ENCODE assay signal across 7 mouse cellular contexts in genomic region chr17:72918053-72918452, GRCm38 (mm10). TPM values are rescaled to one million over a fixed set of nuclear protein-coding genes. Genes with fewer than 3 reads are reported as not detected.
DNase-seq lines count a peak whose midpoint lies in the region; ATAC-seq and TF ChIP-seq lines count a peak whose summit lies in the region.

Lbh (plus strand) TSS chr17:72918305.

- H3K9ac ChIP-seq in limb, embryonic 11.5 days (ENCODE audit: low read length): peak within 1 kb of the TSS; percentile 83
- H3K9ac ChIP-seq in midbrain, embryonic 13.5 days (replicated peaks): peak within 1 kb of the TSS; percentile 96

- peaks cover 19% of the 10 kb centered on the region for H3K36me3 ChIP-seq in embryonic facial prominence, embryonic 10.5 days (replicated peaks)
- no peaks in the 10 kb centered on the region; the same call in 1 of the 2 replicates for H3K36me3 ChIP-seq in kidney, adult 2 months (ENCODE audit: control insufficient read depth, insufficient read depth, low read length)
- peaks cover 2% of the 10 kb centered on the region; the same call in 1 of the 2 replicates for H3K36me3 ChIP-seq in limb, embryonic 11.5 days (ENCODE audit: control insufficient read depth, insufficient read depth, low read length)
- peaks cover 19% of the 10 kb centered on the region for H3K36me3 ChIP-seq in midbrain, embryonic 13.5 days
- peaks cover 9% of the 10 kb centered on the region; the same call in 1 of the 2 replicates for H3K36me3 ChIP-seq in small intestine, adult 2 months (ENCODE audit: control insufficient read depth, insufficient read depth, low read length)

- H3K4me1 ChIP-seq in embryonic facial prominence, embryonic 10.5 days: peaks cover 45% of the 10 kb centered on the region
- peaks cover 3% of the 10 kb centered on the region; the same call in 1 of the 2 replicates for H3K4me1 ChIP-seq in kidney, adult 2 months (ENCODE audit: control insufficient read depth, insufficient read depth, low read length)
- peaks cover 10% of the 10 kb centered on the region; the same call in 1 of the 2 replicates for H3K4me1 ChIP-seq in limb, embryonic 11.5 days (ENCODE audit: control insufficient read depth, insufficient read depth, low read length)
- peaks cover 45% of the 10 kb centered on the region for H3K4me1 ChIP-seq in midbrain, embryonic 13.5 days (replicated peaks)
- H3K4me1 ChIP-seq in small intestine, adult 2 months (ENCODE audit: control insufficient read depth, insufficient read depth, insufficient read length, low read length): peaks cover 5% of the 10 kb centered on the region

- H3K27ac ChIP-seq in embryonic facial prominence, embryonic 10.5 days (replicated peaks): peak within 1 kb of the TSS; percentile 92
- peak within 1 kb of the TSS; percentile 58 for H3K27ac ChIP-seq in kidney, adult 2 months (ENCODE audit: insufficient read depth, low read depth, low read length)
- H3K27ac ChIP-seq in limb, embryonic 11.5 days (replicated peaks; ENCODE audit: low read depth, low read length): peak within 1 kb of the TSS; percentile 45; the same call in 1 of the 2 replicates
- peak within 1 kb of the TSS; percentile 96 for H3K27ac ChIP-seq in midbrain, embryonic 13.5 days
- H3K27ac ChIP-seq in small intestine, adult 2 months (ENCODE audit: insufficient read depth, low read depth, low read length): peak within 1 kb of the TSS; percentile 91

- no peaks in the 10 kb centered on the region for H3K9me3 ChIP-seq in embryonic facial prominence, embryonic 10.5 days
- no peaks in the 10 kb centered on the region for H3K9me3 ChIP-seq in limb, embryonic 11.5 days (ENCODE audit: control insufficient read depth, low read length)
- H3K9me3 ChIP-seq in midbrain, embryonic 13.5 days: no peaks in the 10 kb centered on the region

- 0% methylated on average over 35 of the region's 35 CpGs for WGBS in embryonic facial prominence, embryonic 10.5 days
- under 1% methylated on average over 35 of the region's 35 CpGs for WGBS in kidney, adult 2 months
- under 1% methylated on average over 35 of the region's 35 CpGs for WGBS in limb, embryonic 11.5 days
- under 1% methylated on average over 35 of the region's 35 CpGs for WGBS in midbrain, embryonic 13.5 days
- under 1% methylated on average over 35 of the region's 35 CpGs for WGBS in small intestine, adult 2 months

- ATAC-seq in limb, embryonic 11.5 days (ENCODE audit: insufficient number of reproducible peaks, low FRiP score, low TSS enrichment, low read depth): peak; percentile 80
- peak; percentile 92 for ATAC-seq in midbrain, embryonic 13.5 days

- DNase-seq in adrenal gland, postnatal 14 days: peak; percentile 96
- peak; percentile 94 for DNase-seq in embryonic facial prominence, embryonic 10.5 days (ENCODE audit: low spot score)
- DNase-seq in heart, adult 18-20 months: peak; percentile 97 to 98
- peak; percentile 95 for DNase-seq in kidney, adult 2 months
- peak; percentile 94 for DNase-seq in limb, embryonic 11.5 days (ENCODE audit: low spot score)

- H3K4me2 ChIP-seq in limb, embryonic 11.5 days (ENCODE audit: low read depth, severe bottlenecking): peak within 1 kb of the TSS; percentile 92
- peak within 1 kb of the TSS; percentile 82 for H3K4me2 ChIP-seq in midbrain, embryonic 13.5 days (replicated peaks)

- TF ChIP-seq CTCF in kidney, adult 2 months (conservative IDR thresholded peaks at IDR 0.05; ENCODE audit: insufficient read depth, insufficient read length, low read depth, low read length): no peak
- TF ChIP-seq CTCF in small intestine, adult 2 months (IDR thresholded peaks at IDR 0.05; ENCODE audit: extremely low read depth, insufficient read length, insufficient replicate concordance, low read depth, low read length): no peak

- peak within 1 kb of the TSS; percentile 79 for H3K4me3 ChIP-seq in embryonic facial prominence, embryonic 10.5 days
- peak within 1 kb of the TSS; percentile 82 for H3K4me3 ChIP-seq in kidney, adult 2 months (ENCODE audit: insufficient read depth, low read depth, low read length)
- H3K4me3 ChIP-seq in limb, embryonic 11.5 days (ENCODE audit: low read depth, low read length): peak within 1 kb of the TSS; percentile 63
- H3K4me3 ChIP-seq in midbrain, embryonic 13.5 days (replicated peaks): peak within 1 kb of the TSS; percentile 83
- peak within 1 kb of the TSS; percentile 92 for H3K4me3 ChIP-seq in small intestine, adult 2 months (ENCODE audit: low read depth, low read length)

- H3K27me3 ChIP-seq in embryonic facial prominence, embryonic 10.5 days (replicated peaks; ENCODE audit: low read depth, poor library complexity, severe bottlenecking): peaks cover 21% of the 10 kb centered on the region
- H3K27me3 ChIP-seq in kidney, adult 2 months (replicated peaks; ENCODE audit: control insufficient read depth, insufficient read depth, low read length): no peaks in the 10 kb centered on the region
- H3K27me3 ChIP-seq in limb, embryonic 11.5 days (ENCODE audit: control insufficient read depth, insufficient read depth, low read length): no peaks in the 10 kb centered on the region
- H3K27me3 ChIP-seq in midbrain, embryonic 13.5 days: peaks cover 4% of the 10 kb centered on the region; the same call in 1 of the 2 replicates
- peaks cover 5% of the 10 kb centered on the region; the same call in 1 of the 2 replicates for H3K27me3 ChIP-seq in small intestine, adult 2 months (ENCODE audit: control insufficient read depth, insufficient read depth, low read length)

- TF ChIP-seq POLR2A in kidney, adult 2 months (IDR thresholded peaks at IDR 0.05; ENCODE audit: low read depth, low read length): peak; percentile 97
- TF ChIP-seq POLR2A in small intestine, adult 2 months (IDR thresholded peaks at IDR 0.05; ENCODE audit: low read depth, low read length): peak; percentile 97

RNA-seq across cellular contexts. Expression of gene Lbh, which starts in this region (rescaled TPM):
- total RNA-seq in adrenal gland, postnatal 14 days (2021): 41.7 and 53.4 TPM in 2 replicates
- 2.1 and 2.2 TPM in 2 replicates for polyA plus RNA-seq in embryonic facial prominence, embryonic 10.5 days (2016; fragmentation: Nextera tagmentation; extraction: Ambion mirVana)
- total RNA-seq in heart, adult 18-20 months (2021): 100 to 1,000 TPM; 432 to 483 TPM
- 58.9 and 66.4 TPM in 2 replicates for polyA plus RNA-seq in kidney, adult 2 months (2012; rRNA removed)
- polyA plus RNA-seq in limb, embryonic 11.5 days (2014; fragmentation: Nextera tagmentation; extraction: Ambion mirVana): 2.6 and 3.6 TPM in 2 replicates
- 6.3 and 7.0 TPM in 2 replicates for polyA plus RNA-seq in midbrain, embryonic 13.5 days (2015; fragmentation: Nextera tagmentation; extraction: Ambion mirVana)
- 41.9 and 49.3 TPM in 2 replicates for polyA plus RNA-seq in small intestine, adult 2 months (2012; rRNA removed)

Comparison
In these comparisons a context has a peak if more than half of its experiments do, and no peak if none do; other contexts are left out.
1. Peak in every context shown above with its lines: DNase-seq, ATAC-seq, H3K4me3 ChIP-seq and H3K27ac ChIP-seq.
2. H3K27ac ChIP-seq: peak in every context shown above with its lines; median percentile 96 in midbrain, embryonic 13.5 days; 92 in embryonic facial prominence, embryonic 10.5 days; 91 in small intestine, adult 2 months; 58 in kidney, adult 2 months; 45 in limb, embryonic 11.5 days.